Mouse (Mus musculus): ENCODE measurements around the gene Ebf1. TPM values are rescaled to one million over a fixed set of nuclear protein-coding genes. Genes with fewer than 3 reads are reported as not detected.

Gene Ebf1
- polyA plus RNA-seq, 1 experiment from 2014 or later: 30.7 TPM

DNA sequence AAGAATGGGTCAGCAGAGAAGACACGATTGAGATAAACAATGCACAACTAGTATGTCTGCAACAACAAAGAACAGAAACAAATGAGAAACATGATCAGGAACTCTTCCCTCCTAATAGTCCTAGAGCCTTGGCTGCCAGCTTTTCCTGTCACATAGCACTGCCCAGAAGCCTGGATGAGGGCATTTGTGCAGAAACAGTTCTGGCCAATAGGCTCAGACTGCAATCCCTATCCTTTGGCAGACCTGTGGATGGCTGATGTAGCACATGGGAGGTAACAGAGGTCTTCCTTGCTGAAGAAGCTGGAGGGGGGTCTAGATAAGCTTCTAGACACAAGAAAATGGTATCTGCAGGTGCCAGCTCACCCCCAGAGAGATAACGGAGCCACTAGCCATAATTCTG, 64.2 kb downstream of the Ebf1 start:
- 83% methylated on average over 2 of the region's 2 CpGs for WGBS
- Histone ChIP-seq H3K4me2 (no peak overlapping the region), H3K36me3 (ENCODE audit: poor library complexity, severe bottlenecking) (no peaks in the 10 kb centered on the region), H3K4me1 (0 out of 2 replicates have a peak, but pooled peaks cover 14% of the 10 kb centered on the region), H3K9me3 (replicated peaks) (no peaks in the 10 kb centered on the region), H3K27me3 (peaks cover 67% of the 10 kb centered on the region), H3K9ac (no peak overlapping the region), H3K27ac (no peak overlapping the region), H3K4me3 (no peak overlapping the region)
- no peak for ATAC-seq

- H3K4me1 ChIP-seq: 0 out of 2 replicates have a peak, but pooled peaks cover 14% of the 10 kb centered on the region
- H3K9me3 ChIP-seq (replicated peaks): no peaks in the 10 kb centered on the region
- H3K4me2 ChIP-seq: no peak overlapping the region
- H3K36me3 ChIP-seq (ENCODE audit: poor library complexity, severe bottlenecking): no peaks in the 10 kb centered on the region
- H3K27me3 ChIP-seq: peaks cover 71% of the 10 kb centered on the region
- H3K27ac ChIP-seq: no peak overlapping the region
- H3K4me3 ChIP-seq: no peak overlapping the region
- no peak overlapping the region for H3K9ac ChIP-seq
- ATAC-seq: no peak
- 89% methylated on average over 4 of the region's 4 CpGs for WGBS
Measured at GRCm38 (mm10) chr11:44681995-44682394, 64.9 kb downstream of the Ebf1 start.

DNA sequence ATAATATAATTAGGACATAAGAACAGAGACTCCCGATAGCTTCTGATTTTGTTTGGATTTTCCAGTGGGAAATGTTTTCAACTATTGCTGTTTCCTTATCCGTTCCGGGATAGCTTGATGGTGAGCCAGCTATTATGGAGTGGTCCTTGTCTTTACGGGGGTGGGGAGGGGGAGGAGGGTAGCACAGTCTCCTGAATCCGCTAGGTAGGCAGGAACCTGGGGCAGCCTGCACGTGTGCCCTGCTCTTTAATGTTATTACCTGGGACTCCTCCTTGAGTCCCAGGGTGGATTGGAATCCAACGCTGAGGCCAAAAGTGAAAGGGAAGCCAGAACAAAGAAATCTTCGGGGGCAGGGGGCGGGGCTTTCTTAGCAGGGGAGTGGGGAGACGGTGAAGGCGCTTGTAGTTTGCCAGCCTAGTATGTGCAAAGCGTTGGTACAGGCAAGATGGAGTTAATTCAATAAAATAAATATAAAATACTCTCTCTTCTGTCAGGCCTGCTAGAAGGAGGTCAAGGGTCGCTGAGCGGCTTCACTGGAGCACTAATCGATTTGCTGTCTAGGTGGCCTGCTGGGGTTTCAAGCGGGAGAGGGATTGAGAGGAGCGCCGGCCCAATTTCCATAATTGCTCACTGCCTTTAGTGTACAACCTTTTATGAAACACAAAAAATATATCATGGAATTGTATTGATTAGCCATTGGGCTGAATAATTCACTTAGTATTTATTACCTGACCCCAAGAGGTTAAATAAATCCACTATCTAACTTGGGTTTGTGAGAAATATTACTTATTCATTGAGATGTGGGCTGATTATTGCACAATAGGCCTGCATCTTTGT, 65.8 kb downstream of the Ebf1 start:
- Histone ChIP-seq H3K4me2 (peak overlapping the region; percentile 27; the same call in 1 of the 2 replicates), H3K9me3 (replicated peaks) (no peaks in the 10 kb centered on the region), H3K36me3 (ENCODE audit: poor library complexity, severe bottlenecking) (no peaks in the 10 kb centered on the region), H3K4me1 (0 out of 2 replicates have a peak, but pooled peaks cover 14% of the 10 kb centered on the region), H3K27me3 (peaks cover 71% of the 10 kb centered on the region), H3K4me3 (no peak overlapping the region), H3K9ac (no peak overlapping the region), H3K27ac (no peak overlapping the region)
- WGBS: 20% methylated on average over 18 of the region's 18 CpGs
- ATAC-seq: no peak

- Histone ChIP-seq H3K4me3 (no peak overlapping the region), H3K36me3 (ENCODE audit: poor library complexity, severe bottlenecking) (no peaks in the 10 kb centered on the region), H3K9ac (no peak overlapping the region), H3K4me2 (no peak overlapping the region), H3K27ac (no peak overlapping the region), H3K27me3 (peaks cover 73% of the 10 kb centered on the region), H3K9me3 (replicated peaks) (no peaks in the 10 kb centered on the region), H3K4me1 (0 out of 2 replicates have a peak, but pooled peaks cover 14% of the 10 kb centered on the region)
- ATAC-seq: no peak
- 51% methylated on average over 20 of the region's 20 CpGs for WGBS
Measured at GRCm38 (mm10) chr11:44684486-44685076, 67.5 kb downstream of the Ebf1 start.

GRCm38 (mm10) chr11:44685129-44685528, 68.0 kb downstream of the Ebf1 start:
- no peak for ATAC-seq
- no peak overlapping the region for H3K27ac ChIP-seq
- WGBS: 65% methylated on average over 3 of the region's 3 CpGs
- no peak overlapping the region for H3K4me3 ChIP-seq
- no peak overlapping the region for H3K9ac ChIP-seq
- no peak overlapping the region for H3K4me2 ChIP-seq
- H3K4me1 ChIP-seq: 0 out of 2 replicates have a peak, but pooled peaks cover 14% of the 10 kb centered on the region
- no peaks in the 10 kb centered on the region for H3K9me3 ChIP-seq (replicated peaks)
- peaks cover 72% of the 10 kb centered on the region for H3K27me3 ChIP-seq
- no peaks in the 10 kb centered on the region for H3K36me3 ChIP-seq (ENCODE audit: poor library complexity, severe bottlenecking)

DNA sequence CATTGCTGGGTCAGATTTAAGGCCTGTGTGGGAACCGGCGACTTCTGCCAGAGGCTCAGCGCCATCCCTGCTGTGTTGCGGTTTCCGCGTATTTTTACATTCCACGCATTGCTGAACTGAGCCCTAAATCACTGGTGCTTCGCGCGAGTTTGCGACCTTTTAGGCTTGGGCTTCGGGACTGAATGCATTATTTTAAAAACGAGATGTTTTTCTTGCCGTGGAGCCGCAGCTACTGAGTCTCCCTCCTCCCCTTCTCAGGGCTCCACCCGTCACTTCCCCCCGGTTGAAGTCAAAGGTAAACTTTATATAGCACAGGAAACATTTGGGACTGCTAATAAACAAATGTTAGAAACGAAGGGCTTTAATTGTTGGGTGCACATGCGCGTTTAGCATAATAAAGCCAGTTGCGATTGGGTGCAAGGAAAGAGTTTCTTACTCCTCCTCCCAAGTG, 68.8 kb downstream of the Ebf1 start:
- Histone ChIP-seq H3K27me3 (peaks cover 67% of the 10 kb centered on the region), H3K4me1 (0 out of 2 replicates have a peak, but pooled peaks cover 14% of the 10 kb centered on the region)
- ATAC-seq: no peak

DNA sequence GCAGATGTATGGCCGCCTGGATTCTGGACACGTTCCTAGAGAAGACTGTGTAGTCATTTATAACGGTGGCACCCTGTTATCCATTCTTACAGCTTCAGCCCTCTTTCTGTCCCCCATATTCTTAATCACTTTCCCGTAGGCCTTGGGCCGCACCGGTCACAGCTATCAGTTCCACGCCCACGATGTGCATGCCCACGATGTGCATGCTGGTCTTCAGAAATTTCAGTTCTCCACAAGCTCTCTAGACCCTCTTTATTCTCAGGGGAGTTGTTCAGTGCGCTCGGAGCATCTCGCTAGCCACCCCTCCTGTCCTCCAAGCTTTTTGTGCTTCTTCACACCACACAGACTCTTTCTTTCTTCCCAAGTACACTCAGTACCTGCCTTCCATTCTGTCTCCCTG, 69.3 kb downstream of the Ebf1 start:
- Histone ChIP-seq H3K4me3 (no peak overlapping the region), H3K9me3 (replicated peaks) (no peaks in the 10 kb centered on the region), H3K4me2 (no peak overlapping the region), H3K9ac (no peak overlapping the region), H3K27ac (no peak overlapping the region), H3K4me1 (0 out of 2 replicates have a peak, but pooled peaks cover 14% of the 10 kb centered on the region), H3K27me3 (peaks cover 63% of the 10 kb centered on the region), H3K36me3 (ENCODE audit: poor library complexity, severe bottlenecking) (no peaks in the 10 kb centered on the region)
- ATAC-seq: no peak
- WGBS: 83% methylated on average over 12 of the region's 12 CpGs

More for the DNA sequence above, 68.8 kb downstream of the Ebf1 start:
- Histone ChIP-seq H3K27ac (no peak overlapping the region), H3K4me2 (peak overlapping the region; percentile 14; the same call in 1 of the 2 replicates), H3K9ac (no peak overlapping the region), H3K4me3 (no peak overlapping the region), H3K9me3 (replicated peaks) (no peaks in the 10 kb centered on the region), H3K36me3 (ENCODE audit: poor library complexity, severe bottlenecking) (no peaks in the 10 kb centered on the region)
- 37% methylated on average over 21 of the region's 21 CpGs for WGBS

GRCm38 (mm10) chr11:44688542-44688941, 71.4 kb downstream of the Ebf1 start:
- H3K4me1 ChIP-seq: 0 out of 2 replicates have a peak, but pooled peaks cover 4% of the 10 kb centered on the region
- no peaks in the 10 kb centered on the region for H3K9me3 ChIP-seq (replicated peaks)
- H3K36me3 ChIP-seq (ENCODE audit: poor library complexity, severe bottlenecking): no peaks in the 10 kb centered on the region
- WGBS: 87% methylated on average over 3 of the region's 3 CpGs
- H3K27ac ChIP-seq: no peak overlapping the region
- H3K27me3 ChIP-seq: peaks cover 55% of the 10 kb centered on the region
- H3K9ac ChIP-seq: no peak overlapping the region
- no peak for ATAC-seq
- no peak overlapping the region for H3K4me3 ChIP-seq
- no peak overlapping the region for H3K4me2 ChIP-seq

DNA sequence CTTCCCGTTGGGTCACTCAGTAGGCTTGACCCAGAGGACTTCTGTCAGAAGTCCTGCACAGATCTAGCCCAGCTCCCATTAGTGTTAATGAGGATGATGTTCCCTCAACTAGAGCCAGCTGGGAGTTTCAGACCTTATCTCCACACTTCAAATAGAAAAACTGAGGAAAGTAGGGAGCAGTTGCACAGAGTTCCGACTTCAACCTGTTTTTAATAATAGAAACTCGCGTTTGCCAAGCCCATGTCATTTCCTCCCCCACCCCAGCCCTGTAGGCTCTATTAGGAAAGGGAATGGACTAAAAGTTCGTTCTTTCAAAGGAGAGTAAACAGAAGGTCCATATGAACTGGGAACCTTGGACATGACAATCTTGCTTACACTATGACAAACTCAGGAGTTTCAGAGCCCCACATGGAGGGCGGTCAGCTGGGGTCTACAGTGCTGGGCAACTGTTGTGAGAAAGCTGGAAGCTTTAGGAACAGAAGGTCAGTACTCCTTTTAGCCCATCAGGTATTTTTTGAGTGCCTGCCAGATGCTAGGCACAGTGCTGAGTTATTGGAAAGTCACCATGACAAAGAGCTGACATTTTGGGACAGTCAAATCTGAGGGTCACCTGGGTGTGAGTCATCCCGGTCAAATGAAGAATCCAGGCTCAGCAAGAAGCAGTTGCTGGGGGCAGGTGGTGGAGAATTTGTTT, 72.6 kb downstream of the Ebf1 start:
- no peaks in the 10 kb centered on the region for H3K36me3 ChIP-seq (ENCODE audit: poor library complexity, severe bottlenecking)
- H3K9ac ChIP-seq: no peak overlapping the region
- WGBS: 86% methylated on average over 7 of the region's 7 CpGs
- no peaks in the 10 kb centered on the region for H3K4me1 ChIP-seq
- no peak for ATAC-seq
- H3K4me2 ChIP-seq: no peak overlapping the region
- no peaks in the 10 kb centered on the region for H3K9me3 ChIP-seq (replicated peaks)
- H3K27me3 ChIP-seq: peaks cover 51% of the 10 kb centered on the region
- no peak overlapping the region for H3K27ac ChIP-seq
- H3K4me3 ChIP-seq: no peak overlapping the region

DNA sequence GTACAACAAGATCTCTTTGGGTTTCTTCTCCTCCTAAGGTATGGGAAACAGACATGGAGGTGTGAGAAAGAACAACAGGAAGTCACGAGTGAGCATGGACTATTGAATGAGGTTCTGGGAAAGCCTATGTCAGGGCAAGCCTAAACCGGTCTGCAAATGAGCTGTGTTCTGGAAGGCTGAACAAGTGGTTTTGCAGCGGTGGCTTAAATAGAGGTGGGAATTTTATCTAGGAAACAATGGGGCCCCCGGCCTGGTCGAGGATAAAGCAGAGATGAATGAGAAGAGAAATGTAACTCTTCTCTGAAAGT, 73.1 kb downstream of the Ebf1 start:
- H3K4me2 ChIP-seq: no peak overlapping the region
- 86% methylated on average over 5 of the region's 5 CpGs for whole genome bisulfite sequencing
- no peaks in the 10 kb centered on the region for H3K4me1 ChIP-seq
- H3K27ac ChIP-seq: no peak overlapping the region
- no peaks in the 10 kb centered on the region for H3K36me3 ChIP-seq (ENCODE audit: poor library complexity, severe bottlenecking)
- H3K27me3 ChIP-seq: peaks cover 49% of the 10 kb centered on the region
- no peak overlapping the region for H3K4me3 ChIP-seq
- no peak for ATAC-seq
- no peak overlapping the region for H3K9ac ChIP-seq
- H3K9me3 ChIP-seq (replicated peaks): no peaks in the 10 kb centered on the region

DNA sequence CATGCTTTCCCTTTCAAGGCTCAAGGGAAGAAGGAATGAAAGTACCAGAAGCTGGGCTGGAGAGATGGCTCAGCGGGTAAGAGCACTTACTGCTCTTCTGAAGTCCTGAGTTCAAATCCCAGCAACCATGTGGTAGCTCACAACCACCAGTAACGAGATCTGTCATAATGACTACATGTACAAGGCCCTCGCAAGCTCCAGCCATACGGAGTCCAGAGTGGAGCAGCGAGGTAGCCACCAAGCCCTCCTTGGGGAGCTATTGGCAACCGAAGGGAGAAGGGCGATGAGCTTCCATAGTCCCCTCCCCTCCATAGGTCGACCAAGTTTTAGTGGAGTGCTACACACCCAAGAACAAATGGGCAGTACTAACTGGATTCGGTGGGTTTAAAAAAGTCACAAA, 78.3 kb downstream of the Ebf1 start:
- H3K27me3 ChIP-seq: peaks cover 26% of the 10 kb centered on the region
- no peak overlapping the region for H3K9ac ChIP-seq
- no peak for ATAC-seq
- H3K4me3 ChIP-seq: no peak overlapping the region
- no peaks in the 10 kb centered on the region for H3K36me3 ChIP-seq (ENCODE audit: poor library complexity, severe bottlenecking)
- 95% methylated on average over 9 of the region's 9 CpGs for WGBS
- H3K27ac ChIP-seq: no peak overlapping the region
- H3K4me2 ChIP-seq: no peak overlapping the region
- no peaks in the 10 kb centered on the region for H3K9me3 ChIP-seq (replicated peaks)
- peaks cover 6% of the 10 kb centered on the region for H3K4me1 ChIP-seq
